Mouse (Mus musculus) spleen, embryonic (tissue): ENCODE results near the gene Ctnnbl1.

ENCODE experiments used
- CTCF ChIA-PET: fragments of 350-600 bp; sonication (Branson Sonifier 250); formaldehyde crosslinking; loops from one replicate; lab custom pipeline; 2022; lab: Charles Lee

Gene Ctnnbl1

GRCm38 (mm10) chr2:157793851-157794332 is 56.7 kb downstream of the Ctnnbl1 start:
- CTCF ChIA-PET, result no interaction called here

GRCm38 (mm10) chr2:157795627-157796423 is 58.6 kb downstream of the Ctnnbl1 start:
- CTCF ChIA-PET, result no interaction called here

GRCm38 (mm10) chr2:157799533-157799932 is 62.3 kb downstream of the Ctnnbl1 start:
- CTCF ChIA-PET, result no interaction called here

- CTCF ChIA-PET, result no interaction called here
Observed at GRCm38 (mm10) chr2:157800288-157800687, 63.1 kb downstream of the Ctnnbl1 start.

- CTCF ChIA-PET, result no interaction called here
Observed at GRCm38 (mm10) chr2:157800746-157801501, 63.7 kb downstream of the Ctnnbl1 start.

- CTCF ChIA-PET, result no interaction called here
Observed at GRCm38 (mm10) chr2:157801505-157802357, 64.5 kb downstream of the Ctnnbl1 start.

- CTCF ChIA-PET, result no interaction called here
Observed at GRCm38 (mm10) chr2:157802666-157803065, 65.5 kb downstream of the Ctnnbl1 start.

GRCm38 (mm10) chr2:157804388-157804787 is 67.2 kb downstream of the Ctnnbl1 start:
- CTCF ChIA-PET, result no interaction called here

- CTCF ChIA-PET, result no interaction called here
Observed at GRCm38 (mm10) chr2:157805091-157805490, 67.9 kb downstream of the Ctnnbl1 start.

- CTCF ChIA-PET, result interaction anchor here (0.6 kb wide), 1 partner anchor 70 kb away, joined by 8 read pairs; no protein-coding TSS in a partner anchor
Observed at GRCm38 (mm10) chr2:157807076-157807475, 69.9 kb downstream of the Ctnnbl1 start.

- CTCF ChIA-PET, result interaction anchor here (0.6 kb wide), 1 partner anchor 817 kb away, joined by 3 read pairs; no protein-coding TSS in a partner anchor
Observed at GRCm38 (mm10) chr2:157807621-157808367, 70.6 kb downstream of the Ctnnbl1 start.

- CTCF ChIA-PET, result interaction anchor here (0.6 kb wide), 1 partner anchor 818 kb away, joined by 3 read pairs; no protein-coding TSS in a partner anchor
Observed at GRCm38 (mm10) chr2:157808368-157808923, 71.2 kb downstream of the Ctnnbl1 start.

GRCm38 (mm10) chr2:157809341-157809740 is 72.1 kb downstream of the Ctnnbl1 start:
- CTCF ChIA-PET, result no interaction called here

- CTCF ChIA-PET, result no interaction called here
Observed at GRCm38 (mm10) chr2:157810749-157811148, 73.5 kb downstream of the Ctnnbl1 start.

- CTCF ChIA-PET, result no interaction called here
Observed at GRCm38 (mm10) chr2:157813121-157813520, 75.9 kb downstream of the Ctnnbl1 start.

GRCm38 (mm10) chr2:157814116-157814964 is 77.1 kb downstream of the Ctnnbl1 start:
- CTCF ChIA-PET, result no interaction called here

GRCm38 (mm10) chr2:157814965-157815283 is 77.7 kb downstream of the Ctnnbl1 start:
- CTCF ChIA-PET, result no interaction called here

- CTCF ChIA-PET, result no interaction called here
Observed at GRCm38 (mm10) chr2:157817672-157818071, 80.5 kb downstream of the Ctnnbl1 start.

GRCm38 (mm10) chr2:157818576-157819320 is 81.5 kb downstream of the Ctnnbl1 start:
- CTCF ChIA-PET, result interaction anchor here (0.5 kb wide), 1 partner anchor 905 kb away, joined by 5 read pairs; no protein-coding TSS in a partner anchor
